Mouse (Mus musculus) brain, adult 2 months (tissue): ENCODE results near the gene Neurl3.
A peak's percentile ranks its signal among the peaks of the same experiment; 100 is the strongest.

Experiments
- DNase-seq: peaks from one replicate; pipeline ENCODE4 v3.0.0; 2011; ENCODE audit warnings: low read depth, low spot score

Neurl3 gene

DNA sequence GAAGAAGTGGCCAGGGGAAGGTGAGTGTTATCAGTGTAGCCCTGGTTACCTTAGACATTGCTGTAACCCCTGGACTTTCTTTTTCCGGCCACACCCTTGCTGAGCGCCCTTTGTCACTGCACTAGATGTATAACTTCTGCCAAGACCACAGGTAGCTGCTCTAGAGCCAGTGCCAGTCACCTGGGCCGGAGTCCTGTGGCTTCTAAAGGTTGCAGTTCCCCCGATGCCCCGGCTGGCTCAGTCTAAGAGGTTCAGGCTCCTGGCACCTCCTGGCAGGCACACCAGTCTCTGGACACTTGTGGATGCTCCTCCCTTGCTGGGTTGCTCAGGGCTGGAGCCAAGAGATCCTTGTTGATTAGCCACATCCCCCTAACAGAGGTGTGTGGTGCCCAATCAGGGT is at the start of gene Neurl3:
Gene Neurl3, minus strand, starts transcription at position 225 of the 400 bp plus-strand sequence.
- DNase-seq, result no peak

DNA sequence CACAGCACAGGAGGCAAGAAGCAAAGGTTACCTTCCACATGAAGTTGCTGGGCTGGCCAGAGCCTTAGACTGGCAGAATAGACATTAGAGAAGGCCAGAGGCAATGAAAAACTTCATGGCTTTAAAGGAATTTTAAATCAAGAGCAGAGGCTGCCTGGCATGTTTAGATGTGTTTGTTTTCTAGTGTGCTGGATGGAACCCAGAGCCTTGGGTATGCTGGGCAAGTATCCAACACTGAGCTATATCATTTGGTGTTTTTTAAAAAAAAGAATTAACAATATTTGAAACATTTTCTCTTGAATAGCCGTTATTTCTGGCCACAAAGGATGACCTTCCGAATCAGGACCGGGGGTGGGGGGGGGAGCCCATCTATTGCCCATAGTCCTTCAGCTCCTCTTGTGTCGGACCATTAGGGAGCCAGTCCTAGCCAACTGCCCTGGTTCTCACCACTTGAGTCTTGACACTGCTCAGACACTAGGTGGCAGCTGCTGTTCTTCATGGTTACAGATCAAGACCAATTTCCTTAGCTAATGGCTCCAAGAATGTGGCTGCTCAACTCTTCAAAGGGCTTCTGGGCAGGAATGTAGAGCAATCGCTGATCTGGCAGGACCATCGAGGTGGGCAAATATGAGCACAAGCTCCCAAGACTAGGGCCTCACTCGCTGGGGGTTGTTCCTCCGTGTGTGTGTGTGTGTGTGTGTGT is 49.4 kb upstream of the Neurl3 start:
- DNase-seq, result peak; percentile 87

DNA sequence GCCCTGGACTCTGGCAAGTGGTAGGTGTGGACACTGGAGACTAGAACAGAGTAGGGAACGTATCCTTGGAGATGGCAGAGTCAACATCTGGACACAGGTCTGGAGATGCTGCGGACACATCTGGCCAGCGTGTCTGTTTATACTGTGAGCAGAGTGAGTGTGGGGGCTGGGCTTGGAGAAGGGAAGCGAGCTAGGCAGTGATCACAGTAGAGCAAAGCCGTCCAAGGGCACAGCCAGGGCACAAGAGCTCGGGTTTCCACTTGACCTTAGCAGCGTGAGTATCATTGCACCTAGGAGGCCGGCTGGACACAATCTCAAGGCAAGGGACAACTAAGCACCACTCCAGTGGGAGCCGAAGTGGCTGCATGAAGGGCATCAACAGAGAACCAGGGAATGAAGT is 48.6 kb upstream of the Neurl3 start:
- DNase-seq, result no peak

DNA sequence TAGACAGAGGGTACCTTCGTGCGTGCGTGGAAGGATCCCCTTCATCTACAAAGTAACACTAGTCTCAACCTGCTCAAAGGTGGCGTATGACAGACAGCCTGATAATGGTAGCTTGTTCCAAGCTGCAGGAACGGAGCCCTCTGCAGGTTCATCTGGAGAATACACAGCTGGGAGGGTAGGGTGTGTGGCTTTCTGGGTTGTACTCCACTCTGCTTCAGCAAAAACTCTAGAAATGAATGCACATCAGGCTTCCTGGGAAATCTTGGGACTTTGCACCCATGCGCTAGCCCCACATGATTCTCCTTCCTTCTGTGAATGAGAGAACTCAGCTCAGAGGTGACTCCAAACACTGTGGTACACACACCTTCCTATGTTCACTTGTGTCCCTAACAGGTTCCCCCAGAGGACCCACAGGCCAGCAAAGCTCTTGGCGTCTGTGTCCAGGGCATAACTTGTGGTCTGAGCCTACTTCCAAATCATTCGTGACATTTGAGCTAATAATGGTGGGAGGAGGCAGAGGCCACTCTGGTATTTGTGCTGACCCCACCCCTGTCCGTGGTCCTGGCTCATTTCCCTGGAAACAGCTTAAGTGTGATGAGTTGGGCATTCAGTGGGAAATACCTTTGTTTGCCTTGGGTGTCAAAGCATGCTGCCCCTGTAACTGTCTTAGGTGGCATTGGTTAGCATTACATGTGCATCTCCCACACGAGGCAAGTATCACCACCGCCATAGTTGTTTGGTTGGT is 47.5 kb upstream of the Neurl3 start:
- peak; percentile 54 for DNase-seq

DNA sequence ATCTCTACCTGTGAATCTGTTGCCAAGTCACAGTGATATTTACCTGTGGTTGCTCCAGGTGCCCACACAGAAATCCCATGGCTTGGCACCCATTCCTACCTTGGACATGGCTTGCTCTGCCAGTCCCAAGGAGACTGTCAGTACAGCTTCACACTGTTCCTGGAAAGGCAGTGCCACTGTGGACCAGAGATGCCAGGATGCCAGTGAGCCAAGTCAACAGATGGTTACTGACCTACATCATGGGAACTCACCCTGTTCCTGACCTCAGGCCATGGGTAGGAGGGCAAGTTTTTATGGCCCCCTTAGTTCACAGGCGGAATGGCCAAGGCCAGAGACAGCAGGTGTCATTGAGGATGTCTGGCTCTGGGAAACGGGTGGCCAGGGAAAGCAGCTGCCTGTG is 46.7 kb upstream of the Neurl3 start:
- peak; percentile 70 for DNase-seq

DNA sequence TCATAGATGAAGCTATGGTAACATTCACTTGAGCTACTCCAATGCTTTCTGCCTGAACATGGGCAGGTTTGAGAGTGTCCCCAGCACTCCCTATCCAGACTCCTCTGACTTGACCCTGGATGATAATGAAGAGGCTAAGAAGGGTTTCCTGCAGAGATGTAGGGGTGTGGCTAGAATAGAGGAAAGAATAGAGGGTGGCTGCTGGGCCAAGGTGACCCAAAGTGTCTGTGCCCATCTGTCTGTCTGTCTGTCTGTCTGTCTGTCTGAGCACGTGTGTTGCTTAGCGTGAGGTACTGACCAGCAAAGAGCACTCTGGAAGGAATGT is 41.3 kb upstream of the Neurl3 start:
- no peak for DNase-seq

DNA sequence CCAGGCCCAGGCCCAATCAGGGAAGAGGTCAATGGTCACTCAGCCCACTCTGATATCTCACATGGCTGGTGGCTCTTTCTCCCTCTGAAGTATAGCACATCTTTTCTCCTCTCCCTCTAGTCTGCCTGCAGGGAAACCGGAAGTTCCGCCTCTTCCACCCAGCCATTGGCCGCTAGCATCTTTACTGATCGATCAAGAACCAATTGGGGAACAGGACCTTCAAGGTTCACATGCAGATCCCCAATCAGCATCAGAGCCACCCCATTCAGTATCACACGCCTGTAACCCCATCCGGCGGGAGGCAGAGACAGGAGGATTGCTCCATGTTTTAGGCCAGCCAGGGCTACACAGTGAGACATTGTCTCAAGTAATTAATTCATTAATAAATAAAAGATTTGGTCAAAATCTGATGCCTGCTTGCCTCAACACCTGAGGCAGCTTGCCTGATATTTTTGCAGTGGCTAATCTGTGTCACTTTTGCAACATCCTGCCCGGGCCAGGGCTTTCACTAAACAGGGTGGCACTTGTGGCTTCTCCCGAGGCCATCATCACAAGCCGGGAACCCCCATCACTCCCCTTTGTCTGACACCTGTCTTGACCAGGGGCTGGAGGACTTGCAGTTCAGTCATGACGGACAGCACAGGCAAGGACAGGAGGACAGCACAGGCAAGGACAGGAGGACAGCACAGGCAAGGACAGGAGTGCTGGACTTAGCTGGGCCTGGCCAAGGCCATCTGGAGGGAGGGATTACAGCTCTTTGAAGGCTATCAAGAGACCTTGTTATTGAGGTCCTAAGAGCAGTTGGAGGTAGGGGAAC is 40.7 kb upstream of the Neurl3 start:
- DNase-seq, result no peak

DNA sequence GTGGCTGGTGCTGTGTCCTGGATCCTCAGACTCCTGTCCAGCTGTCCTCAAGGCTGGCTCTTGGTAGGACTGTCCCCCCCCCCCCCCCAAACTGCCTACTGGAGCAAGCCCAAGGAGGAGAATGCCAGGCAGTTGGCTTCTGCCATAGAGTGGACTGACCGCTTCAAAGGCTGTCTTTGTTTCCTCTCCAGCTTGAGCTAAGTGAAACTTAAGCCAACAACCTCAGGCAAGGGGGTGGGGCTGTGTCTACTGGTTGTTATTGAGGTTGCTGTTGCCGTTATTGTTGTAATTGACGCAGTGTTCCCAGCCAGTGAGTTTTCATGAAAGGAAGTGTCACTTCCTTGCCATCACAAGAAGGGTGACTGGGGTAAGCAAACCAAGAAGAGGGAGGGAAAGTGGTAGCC is 35.0 kb upstream of the Neurl3 start:
- peak; percentile 82 for DNase-seq

DNA sequence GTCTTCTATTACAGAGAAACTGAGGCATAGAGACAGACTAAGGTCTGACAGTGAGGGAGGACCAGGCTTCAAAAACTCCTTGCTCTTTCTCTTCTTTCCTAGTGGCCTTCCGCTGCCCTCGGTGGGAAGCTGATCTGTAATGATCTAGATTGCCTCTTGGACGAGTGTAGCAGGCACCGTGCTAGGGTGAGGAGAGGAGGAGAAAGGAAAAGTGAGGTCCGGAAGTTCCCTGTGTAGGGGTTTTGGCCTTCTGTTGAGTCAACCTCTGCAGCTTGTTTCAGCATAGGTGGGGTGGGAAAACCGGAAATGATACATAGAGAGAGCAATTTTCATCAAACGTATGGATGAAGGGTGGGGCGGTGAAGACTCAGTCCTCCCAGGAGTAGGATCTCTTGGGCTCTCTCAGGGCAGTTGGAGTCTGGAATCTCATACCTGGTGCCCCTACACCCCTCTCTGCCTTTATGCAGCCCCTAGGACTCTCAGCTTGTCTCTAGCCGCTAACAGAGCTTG is 34.5 kb upstream of the Neurl3 start:
- DNase-seq, result no peak

DNA sequence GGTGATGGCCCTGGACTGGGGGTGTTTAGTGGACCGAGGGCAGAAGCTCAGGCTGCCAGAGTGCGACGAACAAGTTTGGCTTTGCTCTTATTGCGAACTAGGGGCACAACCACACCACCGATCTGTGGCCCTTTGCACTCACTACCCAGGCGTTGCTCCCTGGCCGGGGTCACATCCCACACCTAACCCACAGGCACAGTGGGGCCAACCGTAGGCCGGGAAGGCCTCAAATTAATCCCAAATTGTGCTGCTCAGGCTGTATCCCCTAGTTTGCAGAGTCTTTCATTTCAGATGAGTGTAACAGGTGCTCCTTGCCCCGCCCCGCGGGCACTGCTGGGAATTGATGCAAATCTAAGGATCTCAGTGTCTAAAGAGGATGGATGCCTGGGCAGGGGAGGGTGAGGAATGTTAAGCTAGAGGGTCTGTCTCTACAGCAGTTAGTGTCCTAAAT is 34.0 kb upstream of the Neurl3 start:
- no peak for DNase-seq

DNA sequence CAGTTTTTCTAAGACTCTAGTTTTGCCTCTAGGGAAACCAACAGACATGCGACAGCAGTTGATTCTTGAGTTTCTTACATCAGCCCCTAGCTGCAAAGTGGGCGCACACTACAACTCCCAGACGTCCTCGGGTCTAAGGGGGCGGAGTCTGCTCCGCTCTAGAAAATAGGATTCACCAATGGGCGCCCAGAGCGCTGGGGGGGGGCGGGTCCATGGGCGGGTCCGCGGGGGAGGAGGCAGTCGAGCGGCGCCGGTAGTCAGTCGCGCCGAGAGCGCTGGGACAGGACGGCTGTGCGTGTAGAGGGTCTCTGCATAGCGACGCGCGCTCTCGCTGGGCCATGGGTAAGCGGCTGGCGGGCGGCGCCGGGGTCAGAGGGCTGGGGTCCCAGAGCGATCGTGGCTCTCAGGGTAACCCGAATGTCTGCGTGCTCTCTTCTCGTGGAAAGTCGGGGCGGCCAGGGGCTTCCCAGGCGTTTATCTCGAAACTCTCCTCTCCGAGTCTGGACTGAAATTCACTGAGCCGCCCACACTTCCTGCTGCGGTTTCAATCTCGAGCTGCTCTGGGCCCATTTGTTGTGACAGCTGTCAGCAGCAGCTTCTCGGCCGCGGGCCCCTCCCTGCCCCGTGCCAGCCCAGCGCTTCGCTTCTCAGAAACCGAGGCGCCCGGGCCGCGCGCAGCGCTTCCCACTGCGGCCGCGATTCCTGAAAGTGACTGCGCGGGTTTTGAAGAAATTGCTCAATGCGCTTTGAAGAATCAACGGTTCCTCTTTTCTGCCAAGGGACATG is 33.2 kb upstream of the Neurl3 start, which contains the start of gene Arid5a:
Gene Arid5a, plus strand, starts transcription at position 239 of the 786 bp plus-strand sequence.
- peak; percentile 96 for DNase-seq

DNA sequence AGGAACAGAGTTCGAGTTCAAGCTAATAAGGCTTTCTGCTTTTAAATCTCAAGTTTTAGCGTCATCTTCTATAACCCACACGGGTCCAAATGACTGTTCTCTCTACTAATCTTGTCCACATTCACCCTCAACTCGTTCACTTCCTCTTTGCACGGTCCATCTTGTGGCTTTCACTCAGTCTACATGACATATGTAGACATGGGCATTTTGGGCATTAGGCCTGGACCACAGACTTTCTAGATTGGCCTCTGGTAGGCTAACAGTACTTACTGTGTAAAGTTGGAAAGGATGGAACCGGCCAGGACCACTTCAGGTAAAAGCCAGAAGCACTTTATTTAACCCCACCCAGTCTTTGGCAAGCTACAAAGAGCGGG is 32.6 kb upstream of the Neurl3 start:
- DNase-seq, result no peak

DNA sequence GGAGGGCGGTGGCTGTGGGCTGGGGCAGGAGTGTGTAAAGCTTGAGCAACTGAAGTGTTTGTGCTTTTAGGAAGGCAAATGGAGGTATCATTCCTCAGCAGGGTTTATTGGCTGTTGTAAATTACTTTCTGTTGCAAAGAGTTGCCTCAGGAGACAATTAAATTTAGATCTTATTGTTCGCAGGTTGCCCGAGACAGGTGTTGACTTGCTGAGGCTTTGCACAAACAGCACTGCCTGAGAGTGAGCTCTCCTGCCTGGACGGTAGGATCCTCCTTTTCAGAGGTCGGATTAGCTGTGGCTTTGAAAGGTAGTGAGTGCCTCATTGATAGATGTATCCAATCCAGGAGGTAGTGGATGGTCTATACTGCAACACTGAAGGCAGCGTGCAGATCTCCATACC is 31.6 kb upstream of the Neurl3 start:
- DNase-seq, result no peak

DNA sequence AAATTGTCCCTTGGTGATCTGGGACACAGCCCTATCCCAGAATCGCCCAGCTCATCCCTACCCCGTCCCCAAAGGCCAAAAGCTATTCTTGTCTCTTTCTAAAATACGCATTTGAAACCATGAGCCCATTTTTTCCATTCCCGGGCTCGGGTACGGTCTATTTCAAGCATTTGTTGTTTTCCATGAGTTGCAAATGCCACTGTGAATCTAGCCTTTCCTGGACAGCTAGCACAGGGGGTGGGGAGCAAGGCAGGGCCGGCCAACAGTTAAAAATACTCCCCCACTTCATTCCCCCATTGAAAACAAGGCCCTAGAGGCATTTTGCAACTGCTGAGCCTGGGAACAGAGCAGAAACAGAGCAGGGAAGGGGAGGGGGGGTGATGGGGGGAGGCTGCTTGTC is 30.3 kb upstream of the Neurl3 start:
- peak; percentile 46 for DNase-seq

DNA sequence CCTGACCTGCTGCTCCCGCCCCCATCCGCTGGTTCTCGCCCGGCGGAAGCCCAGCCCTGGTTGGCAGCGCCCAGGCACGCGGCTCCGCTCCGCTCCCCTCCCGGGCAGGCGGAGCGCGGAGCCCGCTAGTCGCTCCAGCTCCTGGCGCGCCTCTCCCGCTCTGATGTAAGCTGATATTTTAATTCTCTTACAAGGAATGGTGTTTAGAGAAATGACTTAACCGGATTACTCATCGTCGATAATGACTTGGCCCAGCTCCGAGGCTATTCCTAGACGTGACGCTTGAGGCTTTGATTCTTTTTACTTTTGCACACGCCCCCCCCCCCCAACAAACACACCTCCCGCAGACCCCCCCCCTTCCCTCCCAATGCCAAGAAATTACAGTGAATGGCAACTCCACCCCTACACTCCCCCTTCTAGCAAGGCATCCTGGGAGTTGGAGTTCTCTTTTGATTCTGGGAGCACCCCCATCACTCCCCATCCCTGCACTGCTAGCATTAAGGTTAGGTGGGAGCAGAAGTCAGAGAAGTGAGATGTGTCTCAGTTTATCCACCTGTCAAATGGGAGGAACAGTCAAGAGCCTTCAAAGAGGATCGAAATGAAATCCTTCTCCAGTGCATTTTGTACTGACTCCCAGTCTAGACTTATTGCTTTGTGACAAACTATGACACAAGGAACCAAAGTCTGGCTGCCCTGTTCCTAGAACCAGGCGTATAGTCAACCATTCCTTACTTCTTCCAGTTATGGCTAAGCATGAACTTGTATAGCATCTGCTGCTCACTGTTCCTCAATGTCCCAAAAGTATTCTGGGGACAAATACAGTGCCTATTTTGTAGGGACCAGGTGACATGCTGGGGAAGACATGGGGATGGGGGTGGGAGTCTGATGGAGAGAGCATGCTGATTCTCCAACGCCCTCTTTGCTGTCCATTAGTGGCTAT is 29.2 kb upstream of the Neurl3 start:
- DNase-seq, result peak; percentile 95

DNA sequence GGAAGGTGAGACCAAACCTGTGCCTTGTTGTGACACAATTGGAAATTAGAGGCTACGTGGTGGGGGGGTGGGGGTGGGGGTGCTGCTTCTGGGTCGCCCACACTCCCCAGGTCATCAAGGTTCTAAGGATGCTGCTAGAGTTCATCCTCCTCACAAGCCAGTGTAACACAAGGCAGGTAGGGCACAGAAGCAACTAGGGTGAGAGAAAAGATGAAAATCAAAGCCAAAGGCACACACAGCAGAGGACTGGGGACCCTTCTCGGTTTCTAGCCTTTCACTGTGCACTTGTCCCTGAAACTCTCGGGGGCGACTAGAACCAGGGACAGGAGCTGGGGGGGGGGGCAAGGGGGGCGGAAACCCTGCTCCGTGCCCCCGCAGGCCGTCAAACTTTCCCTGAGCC is 28.5 kb upstream of the Neurl3 start:
- DNase-seq, result no peak

DNA sequence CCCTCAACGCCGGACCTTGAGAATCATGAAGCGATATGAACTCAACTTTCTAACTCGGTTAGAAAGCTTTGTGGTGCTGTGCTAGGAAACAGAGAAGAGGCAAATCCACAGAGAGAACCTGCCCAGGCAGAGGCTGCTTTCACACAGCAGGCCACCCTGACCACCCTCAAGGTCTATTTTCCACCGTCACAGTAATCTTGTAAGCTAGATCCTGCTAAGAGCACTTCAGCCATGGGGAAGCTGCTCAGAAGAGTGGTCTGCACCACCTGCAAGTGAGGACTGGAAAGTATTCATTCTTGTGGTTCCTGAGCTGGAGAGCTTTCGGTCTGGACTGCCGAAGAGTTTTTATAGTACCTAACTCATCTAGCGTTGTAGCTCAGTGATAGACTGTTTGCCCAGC is 27.8 kb upstream of the Neurl3 start:
- no peak for DNase-seq

DNA sequence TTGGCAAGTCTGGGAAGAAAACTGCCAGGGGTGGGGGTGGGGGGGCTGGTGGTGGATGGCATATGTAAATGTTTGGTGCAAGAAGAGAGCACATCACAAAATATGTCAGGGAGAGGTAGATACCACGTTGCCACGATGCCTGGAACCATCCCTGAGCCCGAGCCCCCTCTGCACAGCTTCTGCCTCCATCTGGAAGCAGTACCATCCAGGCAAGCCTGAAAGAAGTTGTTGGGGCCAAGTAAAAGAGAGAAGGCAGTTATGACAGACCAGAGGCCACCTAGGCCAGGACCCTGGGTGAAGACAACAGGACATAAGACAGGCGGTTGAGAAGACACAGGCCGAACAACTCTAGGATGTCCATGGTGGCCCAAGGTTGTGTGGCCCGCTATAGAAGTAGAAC is 26.0 kb upstream of the Neurl3 start:
- no peak for DNase-seq

DNA sequence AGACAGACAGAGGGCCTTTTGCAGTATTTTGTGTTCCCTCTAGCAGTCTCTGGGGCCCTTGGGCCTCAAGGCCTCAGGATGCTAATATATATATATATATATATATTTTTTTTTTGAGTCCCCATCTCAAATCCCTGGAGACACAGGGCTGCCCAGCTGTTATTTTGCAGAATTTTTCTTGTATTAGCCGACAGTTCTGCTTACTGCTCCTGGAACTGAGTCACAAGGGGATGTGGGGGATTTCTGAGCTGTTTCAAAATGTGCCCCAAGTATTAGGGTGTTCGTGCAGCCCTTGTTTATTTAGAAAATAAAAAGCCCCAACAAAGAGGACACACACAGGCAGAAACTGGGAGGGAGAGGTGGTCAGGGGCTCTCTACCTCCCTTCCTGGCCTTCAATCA is 25.2 kb upstream of the Neurl3 start:
- DNase-seq, result no peak

DNA sequence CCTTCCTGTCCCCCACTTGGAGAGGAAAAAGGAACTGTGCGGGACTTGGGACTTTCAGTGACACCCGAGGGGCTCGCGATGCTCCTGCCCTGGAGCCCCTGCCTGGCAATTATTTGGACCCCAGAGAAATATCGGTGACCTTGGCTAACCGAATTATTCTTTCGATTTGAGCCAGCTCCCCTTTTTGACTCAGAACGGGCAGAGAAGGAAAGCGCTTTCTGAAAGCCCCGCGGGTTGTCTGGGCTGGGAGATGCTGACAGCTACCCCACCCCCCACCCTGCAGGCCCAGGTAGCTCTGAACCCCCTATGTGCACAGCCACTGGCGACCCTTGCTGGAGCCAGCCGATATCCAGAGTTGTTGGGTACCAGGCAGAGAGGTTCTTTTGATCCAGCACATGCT is 24.6 kb upstream of the Neurl3 start:
- no peak for DNase-seq
